Comparison of ENCODE assay signal across 23 mouse cellular contexts in genomic region chr15:25322601-25323000, GRCm38 (mm10).
"Had no signal": no experiment of that assay in that cellular context is flagged by ENCODE, and none has a peak within 500 bp of the region (broad histone marks: within the 10 kb centered on the region; RNA-seq: fewer than 3 reads in every experiment).

No protein-coding gene starts in this region.

- H3K9me3 ChIP-seq: limb, embryonic 12.5 days; liver, embryonic 12.5 days; liver, embryonic 15.5 days; lung, embryonic 15.5 days; midbrain, embryonic 12.5 days; midbrain, embryonic 15.5 days; neural tube, embryonic 13.5 days had no signal

- H3K27ac ChIP-seq: limb, embryonic 12.5 days; liver, embryonic 12.5 days; liver, embryonic 15.5 days; lung, embryonic 15.5 days; midbrain, embryonic 12.5 days; midbrain, embryonic 15.5 days; neural tube, embryonic 13.5 days had no signal

- H3K36me3 ChIP-seq: limb, embryonic 12.5 days; liver, embryonic 12.5 days; liver, embryonic 15.5 days; lung, embryonic 15.5 days; midbrain, embryonic 12.5 days; midbrain, embryonic 15.5 days; neural tube, embryonic 13.5 days had no signal

- H3K9ac ChIP-seq: limb, embryonic 12.5 days; liver, embryonic 12.5 days; liver, embryonic 15.5 days; lung, embryonic 15.5 days; midbrain, embryonic 12.5 days; midbrain, embryonic 15.5 days; neural tube, embryonic 13.5 days had no signal

- H3K4me3 ChIP-seq: left cerebral cortex, adult 2 months; limb, embryonic 12.5 days; liver, embryonic 12.5 days; liver, embryonic 15.5 days; lung, embryonic 15.5 days; midbrain, embryonic 12.5 days; midbrain, embryonic 15.5 days; neural tube, embryonic 13.5 days had no signal

- H3K4me2 ChIP-seq: limb, embryonic 12.5 days; liver, embryonic 12.5 days; liver, embryonic 15.5 days; lung, embryonic 15.5 days; midbrain, embryonic 12.5 days; midbrain, embryonic 15.5 days; neural tube, embryonic 13.5 days had no signal

- ATAC-seq: intestine, postnatal 0 days; liver, embryonic 12.5 days; midbrain, embryonic 15.5 days had no signal

- H3K27me3 ChIP-seq: limb, embryonic 12.5 days; liver, embryonic 12.5 days; liver, embryonic 15.5 days; lung, embryonic 15.5 days; midbrain, embryonic 12.5 days; midbrain, embryonic 15.5 days; neural tube, embryonic 13.5 days had no signal

- DNase-seq: kidney, adult 2 months; kidney, postnatal 10 days; kidney, postnatal 4 days; layer of hippocampus, postnatal 36 days; liver; lung, adult 18-20 months; lung, postnatal 10 days; lung, postnatal 36 days; retina, postnatal 1 day; right cerebral cortex, postnatal 25 days; spleen, adult 18-20 months; thymus, adult 18-20 months; thymus, postnatal 14 days; thymus, postnatal 4 days had no signal

- H3K4me1 ChIP-seq: limb, embryonic 12.5 days; liver, embryonic 12.5 days; liver, embryonic 15.5 days; lung, embryonic 15.5 days; midbrain, embryonic 12.5 days; midbrain, embryonic 15.5 days had no signal
